Mouse (Mus musculus): ENCODE measurements around the gene Slc37a3. TPM values are rescaled to one million over a fixed set of nuclear protein-coding genes. Genes with fewer than 3 reads are reported as not detected.

Slc37a3 gene
- polyA plus RNA-seq, 1 experiment from 2014 or later = 52.6 TPM

DNA sequence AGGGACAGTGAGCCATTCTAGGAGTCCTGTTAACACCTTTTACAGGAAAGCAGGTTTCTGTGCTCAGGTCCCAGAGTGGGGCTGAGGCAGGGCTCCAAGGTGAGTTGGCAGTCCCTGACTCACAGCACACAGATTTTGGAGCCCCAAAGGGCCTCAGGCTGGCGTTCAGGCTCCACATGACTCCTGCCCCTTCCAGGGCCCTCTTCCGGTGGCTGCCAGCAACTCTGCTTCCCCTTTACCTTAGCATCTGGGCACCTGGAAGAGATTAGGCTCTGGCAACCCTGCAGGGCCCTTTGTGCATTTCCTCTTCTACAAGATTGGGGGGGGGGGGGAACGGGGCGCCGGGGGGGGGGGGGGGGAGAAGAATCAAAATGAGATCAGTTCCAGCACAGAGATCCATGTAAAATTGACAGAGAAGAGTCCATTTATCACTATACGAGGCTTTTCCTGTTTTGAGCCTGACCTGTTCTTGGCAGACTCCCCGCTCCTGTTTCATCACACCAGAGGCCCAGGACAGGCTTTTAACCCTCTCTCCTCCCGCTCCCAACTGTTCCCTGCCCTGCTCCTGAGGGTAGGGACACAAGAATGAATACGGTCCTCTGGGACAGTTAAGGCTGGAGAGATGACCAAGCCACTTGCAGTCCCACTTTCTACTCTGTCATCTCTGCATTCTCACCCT is 91.3 kb downstream of the Slc37a3 start:
- Histone ChIP-seq H3K4me1 (no peaks in the 10 kb centered on the region), H3K36me3 (no peaks in the 10 kb centered on the region), H3K27ac (replicated peaks) (no peak overlapping the region), H3K9ac (replicated peaks) (no peak overlapping the region), H3K27me3 (replicated peaks) (no peaks in the 10 kb centered on the region), H3K4me3 (replicated peaks) (no peak overlapping the region), H3K9me3 (replicated peaks) (no peaks in the 10 kb centered on the region), H3K4me2 (no peak overlapping the region)
- 48% methylated on average over 6 of the region's 9 CpGs for WGBS
- ATAC-seq (ENCODE audit: low FRiP score) = no peak

DNA sequence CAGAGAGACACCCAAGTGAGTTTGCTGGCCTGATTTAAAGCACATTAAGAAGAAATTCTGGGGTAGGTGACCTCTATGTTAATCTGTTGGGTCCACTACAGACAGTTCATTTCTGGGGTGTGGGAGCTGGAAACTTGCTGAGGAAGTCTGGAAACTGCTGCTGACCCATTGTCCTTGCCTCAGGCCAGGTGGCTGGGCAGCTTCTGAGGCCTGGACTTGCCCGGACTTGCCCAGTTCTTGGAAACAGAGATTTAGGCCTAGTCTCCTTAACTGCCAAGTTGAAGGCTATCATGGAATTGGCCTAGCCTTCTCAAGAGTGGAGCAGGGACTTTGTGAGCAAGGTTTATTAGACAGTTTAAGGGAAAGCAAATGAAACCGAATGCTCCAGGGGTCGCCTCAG is 92.6 kb downstream of the Slc37a3 start:
- no peaks in the 10 kb centered on the region for H3K36me3 ChIP-seq
- no peaks in the 10 kb centered on the region for H3K9me3 ChIP-seq (replicated peaks)
- H3K4me2 ChIP-seq = no peak overlapping the region
- 94% methylated on average over 3 of the region's 3 CpGs for WGBS
- H3K27me3 ChIP-seq (replicated peaks) = no peaks in the 10 kb centered on the region
- H3K27ac ChIP-seq (replicated peaks) = no peak overlapping the region
- no peak overlapping the region for H3K4me3 ChIP-seq (replicated peaks)
- no peaks in the 10 kb centered on the region for H3K4me1 ChIP-seq
- no peak for ATAC-seq (ENCODE audit: low FRiP score)
- H3K9ac ChIP-seq (replicated peaks) = no peak overlapping the region

Other genes starting within 250 kb of the Slc37a3 start
- 3.9 and 4.1 TPM in 2 replicates for gene Kdm7a, start 170.9 kb downstream of the Slc37a3 start, polyA plus RNA-seq (2015; fragmentation: Nextera tagmentation; extraction: Ambion mirVana)
- 0.09 and 1.9 TPM in 2 replicates for gene Rab19, start 3.5 kb upstream of the Slc37a3 start, polyA plus RNA-seq (2015; fragmentation: Nextera tagmentation; extraction: Ambion mirVana)
- gene Mkrn1, start 42.8 kb upstream of the Slc37a3 start, polyA plus RNA-seq (2015; fragmentation: Nextera tagmentation; extraction: Ambion mirVana) = 203 and 231 TPM in 2 replicates
- 14.8 and 15.0 TPM in 2 replicates for gene Dennd2a, start 180.2 kb upstream of the Slc37a3 start, polyA plus RNA-seq (2015; fragmentation: Nextera tagmentation; extraction: Ambion mirVana)
- 44.8 and 45.3 TPM in 2 replicates for gene Adck2, start 196.2 kb upstream of the Slc37a3 start, polyA plus RNA-seq (2015; fragmentation: Nextera tagmentation; extraction: Ambion mirVana)
- gene Gm42420, start 208.1 kb upstream of the Slc37a3 start, polyA plus RNA-seq (2015; fragmentation: Nextera tagmentation; extraction: Ambion mirVana) = 2.0 and 3.5 TPM in 2 replicates
- gene Ndufb2, start 214.9 kb upstream of the Slc37a3 start, polyA plus RNA-seq (2015; fragmentation: Nextera tagmentation; extraction: Ambion mirVana) = 495 and 582 TPM in 2 replicates